Mouse (Mus musculus) CH12.LX (cell line): ENCODE measurements around the gene Sost. TPM values are rescaled to one million over a fixed set of nuclear protein-coding genes. Genes with fewer than 3 reads are reported as not detected.

Experiments
- DNase-seq: peaks from one replicate; pipeline ENCODE4 v3.0.0-alpha.2; 2013; ENCODE audit errors: extremely low read depth
- H3K27ac ChIP-seq: 2 replicates; pipeline ENCODE4 v1.5.1; 2012; ENCODE audit warnings: low read depth, mild to moderate bottlenecking, control low read depth, moderate library complexity; ENCODE audit not compliant: insufficient read depth
- H3K27me3 ChIP-seq: replicated peaks from 2 replicates; pipeline ENCODE3; 2012; ENCODE audit warnings: inconsistent platforms
- H3K36me3 ChIP-seq, 2 experiments: replicated peaks in 1 of 2; 2 replicates each; pipeline versions ENCODE3 to v1.6.1; 2012; ENCODE audit warnings: inconsistent platforms in 1 of 2, low read length in 1 of 2, mild to moderate bottlenecking in 1 of 2, mixed read lengths in 1 of 2, moderate library complexity in 1 of 2; ENCODE audit not compliant: control insufficient read depth in 1 of 2, insufficient read depth in 1 of 2
- H3K4me1 ChIP-seq, 2 experiments: 2 replicates each; pipeline ENCODE4 v1.6.1; 2012; ENCODE audit warnings: inconsistent platforms in 1 of 2, moderate library complexity in 1 of 2; ENCODE audit not compliant: insufficient read depth in 2 of 2, control insufficient read depth in 1 of 2
- H3K4me2 ChIP-seq: 2 replicates; pipeline ENCODE4 v1.6.1; 2012; ENCODE audit warnings: low read depth, mild to moderate bottlenecking, control low read depth; ENCODE audit not compliant: poor library complexity, insufficient read depth, severe bottlenecking
- H3K4me3 ChIP-seq, 3 experiments: fragments of 150-350 bp in 1 of 3; sonication (generic) in 1 of 3; replicated peaks in 1 of 3; 2 replicates each; pipeline versions ENCODE3 to v1.5.1; 2011 to 2012; ENCODE audit warnings: low read depth in 2 of 3, low read length in 2 of 3, mild to moderate bottlenecking in 2 of 3, moderate library complexity in 2 of 3, control low read depth in 1 of 3, improper control_type of control experiment in 1 of 3, inconsistent platforms in 1 of 3, mixed read lengths in 1 of 3; ENCODE audit not compliant: poor library complexity in 1 of 3
- H3K79me2 ChIP-seq: replicated peaks from 2 replicates; pipeline ENCODE4 v1.6.1; 2012; ENCODE audit warnings: mild to moderate bottlenecking, moderate library complexity; ENCODE audit not compliant: control insufficient read depth, poor library complexity, insufficient read depth, severe bottlenecking; ENCODE audit errors: extremely low read depth
- H3K9ac ChIP-seq: 2 replicates; pipeline ENCODE4 v1.6.1; 2012; ENCODE audit warnings: low read depth, mild to moderate bottlenecking, control low read depth, moderate library complexity; ENCODE audit not compliant: insufficient read depth
- H3K9me3 ChIP-seq: replicated peaks from 2 replicates; pipeline ENCODE3; 2012; ENCODE audit warnings: low read length, inconsistent platforms, mixed read lengths
- BHLHE40 ChIP-seq: IDR thresholded peaks from 2 replicates; pipeline ENCODE4 v1.6.1; 2011; ENCODE audit warnings: mild to moderate bottlenecking, low read depth, low read length, improper control_type of control experiment
- CHD1 ChIP-seq: IDR thresholded peaks from 2 replicates; pipeline ENCODE4 v1.6.1; 2012; ENCODE audit warnings: low read depth, low read length, improper control_type of control experiment, inconsistent platforms
- CHD2 ChIP-seq: IDR thresholded peaks from 2 replicates; pipeline ENCODE4 v1.6.1; 2011; ENCODE audit warnings: low read length, improper control_type of control experiment
- CTCF ChIP-seq, 2 experiments: IDR thresholded peaks in 1 of 2; conservative IDR thresholded peaks in 1 of 2; 2 replicates each; pipeline ENCODE4 v1.5.1; 2011 to 2012; ENCODE audit warnings: low read depth in 2 of 2, low read length in 2 of 2, improper control_type of control experiment in 1 of 2, inconsistent platforms in 1 of 2, mild to moderate bottlenecking in 1 of 2, moderate library complexity in 1 of 2
- E2F4 ChIP-seq: IDR thresholded peaks from 2 replicates; pipeline ENCODE4 v1.6.1; 2011; ENCODE audit warnings: low read depth, low read length, improper control_type of control experiment; ENCODE audit not compliant: insufficient replicate concordance
- ELF1 ChIP-seq: IDR thresholded peaks from 2 replicates; pipeline ENCODE4 v1.6.1; 2014; ENCODE audit warnings: low read depth, mild to moderate bottlenecking, inconsistent platforms, low read length, improper control_type of control experiment
- EP300 ChIP-seq: IDR thresholded peaks from 2 replicates; pipeline ENCODE4 v1.6.1; 2011; ENCODE audit warnings: low read length, improper control_type of control experiment
- ETS1 ChIP-seq: conservative IDR thresholded peaks from 2 replicates; pipeline ENCODE4 v1.6.1; 2012; ENCODE audit warnings: low read depth, mild to moderate bottlenecking, inconsistent platforms, low read length, improper control_type of control experiment, moderate library complexity
- GABPA ChIP-seq: IDR thresholded peaks from 2 replicates; pipeline ENCODE4 v1.6.1; 2012; ENCODE audit warnings: low read depth, low read length, improper control_type of control experiment, inconsistent platforms; ENCODE audit not compliant: insufficient replicate concordance
- HCFC1 ChIP-seq: IDR thresholded peaks from 2 replicates; pipeline ENCODE4 v1.6.1; 2012; ENCODE audit warnings: low read depth, mild to moderate bottlenecking, inconsistent platforms, low read length, improper control_type of control experiment
- IRF4 ChIP-seq: IDR thresholded peaks from 2 replicates; pipeline ENCODE4 v1.6.1; 2014; ENCODE audit warnings: low read depth, mild to moderate bottlenecking, inconsistent platforms, low read length, improper control_type of control experiment
- JUND ChIP-seq: conservative IDR thresholded peaks from 2 replicates; pipeline ENCODE4 v1.6.1; 2011; ENCODE audit warnings: low read depth, low read length, improper control_type of control experiment
- KAT2A ChIP-seq: IDR thresholded peaks from 2 replicates; pipeline ENCODE4 v1.6.1; 2012; ENCODE audit warnings: low read length, improper control_type of control experiment, inconsistent platforms; ENCODE audit not compliant: insufficient replicate concordance
- MAFK ChIP-seq: IDR thresholded peaks from 2 replicates; pipeline ENCODE4 v1.6.1; 2011; ENCODE audit warnings: low read length, improper control_type of control experiment; ENCODE audit not compliant: insufficient replicate concordance
- MAX ChIP-seq: IDR thresholded peaks from 2 replicates; pipeline ENCODE4 v1.6.1; 2011; ENCODE audit warnings: low read length, improper control_type of control experiment
- MAZ ChIP-seq: IDR thresholded peaks from 2 replicates; pipeline ENCODE4 v1.6.1; 2012; ENCODE audit warnings: low read depth, mild to moderate bottlenecking, inconsistent platforms, low read length, improper control_type of control experiment, moderate library complexity
- MEF2A ChIP-seq: IDR thresholded peaks from 2 replicates; pipeline ENCODE4 v1.6.1; 2014; ENCODE audit warnings: low read depth, mild to moderate bottlenecking, inconsistent platforms, low read length, improper control_type of control experiment, borderline replicate concordance
- MXI1 ChIP-seq: IDR thresholded peaks from 2 replicates; pipeline ENCODE4 v1.6.1; 2011; ENCODE audit warnings: mild to moderate bottlenecking, low read depth, low read length, improper control_type of control experiment
- MYC ChIP-seq: IDR thresholded peaks from 2 replicates; pipeline ENCODE4 v1.6.1; 2011; ENCODE audit warnings: low read depth, mild to moderate bottlenecking, improper control_type of control experiment, low read length
- NELFE ChIP-seq: IDR thresholded peaks from 2 replicates; pipeline ENCODE4 v1.6.1; 2011; ENCODE audit warnings: low read depth, low read length, improper control_type of control experiment
- PAX5 ChIP-seq: IDR thresholded peaks from 2 replicates; pipeline ENCODE4 v1.6.1; 2012; ENCODE audit warnings: low read length, inconsistent platforms, mixed read lengths
- POLR2A ChIP-seq: IDR thresholded peaks from 2 replicates; pipeline ENCODE4 v1.6.1; 2011; ENCODE audit warnings: low read depth, mild to moderate bottlenecking, improper control_type of control experiment, low read length
- POLR2AphosphoS2 ChIP-seq: IDR thresholded peaks from 2 replicates; pipeline ENCODE4 v1.6.1; 2011; ENCODE audit warnings: low read depth, low read length, improper control_type of control experiment
- RAD21 ChIP-seq: IDR thresholded peaks from 2 replicates; pipeline ENCODE4 v1.6.1; 2011; ENCODE audit warnings: low read depth, mild to moderate bottlenecking, low read length, improper control_type of control experiment, moderate library complexity
- RCOR1 ChIP-seq: conservative IDR thresholded peaks from 2 replicates; pipeline ENCODE4 v1.6.1; 2012; ENCODE audit warnings: low read depth, mild to moderate bottlenecking, inconsistent platforms, low read length, improper control_type of control experiment
- SIN3A ChIP-seq: IDR thresholded peaks from 2 replicates; pipeline ENCODE4 v1.6.1; 2012; ENCODE audit warnings: low read length, improper control_type of control experiment, inconsistent platforms
- TBP ChIP-seq: conservative IDR thresholded peaks from 2 replicates; pipeline ENCODE4 v1.6.1; 2011; ENCODE audit warnings: low read depth, low read length, improper control_type of control experiment
- UBTF ChIP-seq: IDR thresholded peaks from 2 replicates; pipeline ENCODE4 v1.6.1; 2012; ENCODE audit warnings: low read depth, mild to moderate bottlenecking, inconsistent platforms, low read length, improper control_type of control experiment, moderate library complexity
- USF1 ChIP-seq: IDR thresholded peaks from 2 replicates; pipeline ENCODE4 v1.6.1; 2014; ENCODE audit warnings: low read depth, mild to moderate bottlenecking, inconsistent platforms, low read length, improper control_type of control experiment
- ZC3H11A ChIP-seq: IDR thresholded peaks from 2 replicates; pipeline ENCODE4 v1.6.1; 2012; ENCODE audit warnings: low read depth, mild to moderate bottlenecking, inconsistent platforms, low read length, improper control_type of control experiment
- ZKSCAN1 ChIP-seq: IDR thresholded peaks from 2 replicates; pipeline ENCODE4 v1.6.1; 2012; ENCODE audit warnings: low read depth, inconsistent platforms, low read length, improper control_type of control experiment, borderline replicate concordance
- ZNF384 ChIP-seq: IDR thresholded peaks from 2 replicates; pipeline ENCODE4 v1.6.1; 2012; ENCODE audit warnings: low read depth, low read length, improper control_type of control experiment, inconsistent platforms
- dilution Hi-C: fragments of 300-500 bp; cut with MboI; formaldehyde crosslinking; loops from 2 replicates; pipeline ENCODE4 v1.14.3; 2020; ENCODE audit warnings: low sequenced_read_pairs; ENCODE audit not compliant: extremely low pct_unique_long_range_greater_than_20kb, extremely low pct_ligation_motif_present
- in situ Hi-C: fragments of 300-500 bp; cut with MboI; formaldehyde crosslinking; loops from 3 replicates; pipeline ENCODE4 v1.14.3; 2019; ENCODE audit warnings: low sequenced_read_pairs, low pct_ligation_motif_present, low pct_unique_long_range_greater_than_20kb, mixed read lengths
- polyA plus RNA-seq: library from polyadenylated mRNA; unstranded; fragments of >175 nt; gene quantifications from 2 replicates; pipeline ENCODE4 v1.2.1, GENCODE M21; 2012; ENCODE audit warnings: low read depth; ENCODE audit not compliant: insufficient read length
- total RNA-seq, 2 experiments: library from RNA; depleted of rRNA; stranded (reverse); fragments of 300-350 nt in 1 of 2; fragments of >200 nt in 1 of 2; gene quantifications; 2 replicates each; pipeline ENCODE4 v1.2.3; 2012 to 2014

The Sost gene
- total and polyA plus RNA-seq, 3 experiments = not detected

GRCm38 (mm10) chr11:101969835-101970234, 3.0 kb upstream of the Sost start:
- no peak overlapping the region for H3K4me2 ChIP-seq
- peaks cover 32% of the 10 kb centered on the region for H3K27me3 ChIP-seq
- H3K4me1 ChIP-seq = peaks cover 6 to 34% of the 10 kb centered on the region in 2 experiments; a peak in 3 of 4 replicates
- TF ChIP-seq POLR2A (no peak), ZKSCAN1 (no peak), HCFC1 (no peak), CHD1 (no peak), RAD21 (no peak)
- TF ChIP-seq, all 38 proteins: peak for 0
- Histone ChIP-seq H3K36me3 (peaks cover 7 to 22% of the 10 kb centered on the region in 2 experiments), H3K9ac (no peak overlapping the region), H3K79me2 (no peaks in the 10 kb centered on the region), H3K4me3 (no peak overlapping the region), H3K27ac (no peak overlapping the region), H3K9me3 (no peaks in the 10 kb centered on the region)
- dilution Hi-C loops (loop anchor here (10.0 kb wide), 1 partner anchor 55 kb away; no protein-coding TSS in a partner anchor), in situ Hi-C loops (loop anchor here (5.0 kb wide), 2 partner anchors 48 to 158 kb away; no protein-coding TSS in a partner anchor)
- no peak for DNase-seq

GRCm38 (mm10) chr11:101968791-101969190, 2.0 kb upstream of the Sost start:
- Histone ChIP-seq H3K27me3 (peaks cover 42% of the 10 kb centered on the region), H3K4me2 (no peak overlapping the region), H3K36me3 (peaks cover 0 to 13% of the 10 kb centered on the region in 2 experiments), H3K4me1 (peaks cover 6 to 24% of the 10 kb centered on the region in 2 experiments; a peak in 3 of 4 replicates), H3K9ac (no peak overlapping the region), H3K9me3 (peaks cover 3% of the 10 kb centered on the region), H3K4me3 (no peak overlapping the region), H3K79me2 (no peaks in the 10 kb centered on the region), H3K27ac (no peak overlapping the region)
- dilution Hi-C loops = loop anchor here (10.0 kb wide), 1 partner anchor 54 kb away; no protein-coding TSS in a partner anchor
- in situ Hi-C loops = loop anchor here (5.0 kb wide), 1 partner anchor 46 kb away; no protein-coding TSS in a partner anchor
- DNase-seq = peak; percentile 90
- TF ChIP-seq HCFC1 (0 out of 2 replicates have a peak, but pooled peaks have one; percentile 22), PAX5 (no peak), CHD1 (no peak), E2F4 (no peak), ZKSCAN1 (no peak), TBP (no peak), IRF4 (peak; percentile 71), MAX (peak; percentile 46; the same call in 1 of the 2 replicates), GABPA (no peak), POLR2AphosphoS2 (no peak), EP300 (no peak), MAZ (no peak), MYC (peak; percentile 55; the same call in 1 of the 2 replicates), SIN3A (peak; percentile 59; the same call in 1 of the 2 replicates), BHLHE40 (no peak), ZNF384 (no peak), POLR2A (no peak), RCOR1 (no peak), MAFK (no peak), CTCF (conservative IDR thresholded peaks at IDR 0.05 in 1 of 2, IDR thresholded peaks at IDR 0.05 in 1 of 2; ENCODE audit: low read depth in 2 of 2, low read length in 2 of 2) (peak; percentile 63 to 100), USF1 (no peak), RAD21 (peak; percentile 99), ZC3H11A (peak; percentile 97), MEF2A (peak; percentile 66), KAT2A (no peak), CHD2 (no peak), NELFE (peak; percentile 91; the same call in 1 of the 2 replicates), JUND (0 out of 2 replicates have a peak, but pooled peaks have one; percentile 22), ELF1 (no peak), ETS1 (no peak), MXI1 (no peak), UBTF (no peak)
